Mouse (Mus musculus): Measurements from ENCODE around the gene Scamp2.

Scamp2 gene

GRCm38 (mm10) chr9:57633481-57634024 lies 72.8 kb downstream of the Scamp2 start:
- no peak for DNase-seq

GRCm38 (mm10) chr9:57637272-57637671 lies 76.5 kb downstream of the Scamp2 start:
- DNase-seq: peak; percentile 4

- peak; percentile 62 for DNase-seq
Measured at GRCm38 (mm10) chr9:57637741-57638322, 77.1 kb downstream of the Scamp2 start.
